Mouse (Mus musculus) olfactory bulb, adult 2 months (tissue): ENCODE results near the gene Prdm11. TPM values are rescaled to one million over a fixed set of nuclear protein-coding genes. Genes with fewer than 3 reads are reported as not detected.

Source experiments
- H3K27ac ChIP-seq: fragments of 200-500 bp; 2 replicates; pipeline ENCODE4 v1.5.1; 2012; ENCODE audit warnings: low read depth, low read length; ENCODE audit not compliant: insufficient read depth
- H3K4me1 ChIP-seq: fragments of 200-500 bp; 2 replicates; pipeline ENCODE4 v1.6.1; 2012; ENCODE audit warnings: low read length; ENCODE audit not compliant: control insufficient read depth, insufficient read depth
- H3K4me3 ChIP-seq: fragments of 200-500 bp; 2 replicates; pipeline ENCODE4 v1.5.1; 2012; ENCODE audit warnings: mild to moderate bottlenecking, low read depth, low read length, moderate library complexity; ENCODE audit not compliant: insufficient read depth
- CTCF ChIP-seq: fragments of 200-500 bp; IDR thresholded peaks from 2 replicates; pipeline ENCODE4 v1.5.1; 2012; ENCODE audit warnings: low read depth, mild to moderate bottlenecking, low read length, moderate library complexity; ENCODE audit not compliant: insufficient read depth
- POLR2A ChIP-seq: fragments of 200-500 bp; IDR thresholded peaks from 2 replicates; pipeline ENCODE4 v1.6.1; 2012; ENCODE audit warnings: mild to moderate bottlenecking, low read depth, low read length, moderate library complexity; ENCODE audit not compliant: insufficient read depth
- WGBS: fragments of 180-500 bp; shearing (Covaris S2); methylation state at CpG from one replicate; pipeline ENCODE4 v1.1.7; 2018; 5-methylcytosine and 5-hydroxymethylcytosine counted together
- polyA plus RNA-seq: library from polyadenylated mRNA; stranded (reverse); fragments of >200 nt; gene quantifications from 2 replicates; pipeline ENCODE4 v1.2.4, GENCODE M21; 2012; ENCODE audit warnings: low replicate concordance; ENCODE audit not compliant: missing spikeins, insufficient read depth, insufficient read length

Prdm11 gene
- polyA plus RNA-seq, 1 experiment = not detected

GRCm38 (mm10) chr2:92964345-92964744, 81.6 kb downstream of the Prdm11 start:
- WGBS = 93% methylated on average over 1 of the region's 1 CpGs
- H3K4me3 ChIP-seq = no peak overlapping the region
- H3K27ac ChIP-seq = no peak overlapping the region
- no peak for TF ChIP-seq POLR2A
- no peak for TF ChIP-seq CTCF
- H3K4me1 ChIP-seq = peaks cover 12% of the 10 kb centered on the region

GRCm38 (mm10) chr2:92958640-92959039, 87.3 kb downstream of the Prdm11 start:
- Histone ChIP-seq H3K4me3 (no peak overlapping the region), H3K4me1 (no peaks in the 10 kb centered on the region), H3K27ac (no peak overlapping the region)
- WGBS = 42% methylated on average over 4 of the region's 4 CpGs
- TF ChIP-seq CTCF = no peak
- TF ChIP-seq POLR2A = no peak

GRCm38 (mm10) chr2:92956943-92957342, 89.0 kb downstream of the Prdm11 start:
- WGBS = 86% methylated on average over 2 of the region's 2 CpGs
- TF ChIP-seq CTCF (no peak), POLR2A (no peak)
- H3K27ac ChIP-seq = no peak overlapping the region
- no peak overlapping the region for H3K4me3 ChIP-seq
- no peaks in the 10 kb centered on the region for H3K4me1 ChIP-seq

- Histone ChIP-seq H3K27ac (no peak overlapping the region), H3K4me1 (no peaks in the 10 kb centered on the region), H3K4me3 (no peak overlapping the region)
- TF ChIP-seq POLR2A = no peak
- peak; percentile 51 for TF ChIP-seq CTCF
- WGBS = 40% methylated on average over 11 of the region's 11 CpGs
Measured at GRCm38 (mm10) chr2:92954404-92955114, 91.4 kb downstream of the Prdm11 start.

GRCm38 (mm10) chr2:92953450-92953849, 92.5 kb downstream of the Prdm11 start:
- H3K4me3 ChIP-seq = no peak overlapping the region
- 94% methylated on average over 17 of the region's 17 CpGs for WGBS
- peaks cover 5% of the 10 kb centered on the region for H3K4me1 ChIP-seq
- no peak for TF ChIP-seq CTCF
- TF ChIP-seq POLR2A = no peak
- H3K27ac ChIP-seq = no peak overlapping the region

GRCm38 (mm10) chr2:92949518-92949917, 96.4 kb downstream of the Prdm11 start:
- WGBS = 35% methylated on average over 1 of the region's 1 CpGs
- TF ChIP-seq CTCF (no peak), POLR2A (no peak)
- no peak overlapping the region for H3K4me3 ChIP-seq
- peaks cover 22% of the 10 kb centered on the region for H3K4me1 ChIP-seq
- no peak overlapping the region for H3K27ac ChIP-seq

- 68% methylated on average over 7 of the region's 7 CpGs for WGBS
- peak overlapping the region; percentile 32; the same call in 1 of the 2 replicates for H3K27ac ChIP-seq
- TF ChIP-seq CTCF (no peak), POLR2A (no peak)
Measured at GRCm38 (mm10) chr2:92948699-92949300, 97.2 kb downstream of the Prdm11 start.

GRCm38 (mm10) chr2:92947981-92948698, 97.8 kb downstream of the Prdm11 start:
- Histone ChIP-seq H3K27ac (peak overlapping the region; percentile 32; the same call in 1 of the 2 replicates), H3K4me1 (peaks cover 22% of the 10 kb centered on the region), H3K4me3 (no peak overlapping the region)
- no peak for TF ChIP-seq POLR2A
- TF ChIP-seq CTCF = no peak
- 19% methylated on average over 12 of the region's 12 CpGs for WGBS

More at GRCm38 (mm10) chr2:92948699-92949300, 97.2 kb downstream of the Prdm11 start:
- no peak overlapping the region for H3K4me3 ChIP-seq
- peaks cover 22% of the 10 kb centered on the region for H3K4me1 ChIP-seq
